Mouse (Mus musculus): ENCODE measurements around the gene Kif14. TPM values are rescaled to one million over a fixed set of nuclear protein-coding genes. Genes with fewer than 3 reads are reported as not detected.

Gene Kif14
- polyA plus RNA-seq, 1 experiment, result not detected

DNA sequence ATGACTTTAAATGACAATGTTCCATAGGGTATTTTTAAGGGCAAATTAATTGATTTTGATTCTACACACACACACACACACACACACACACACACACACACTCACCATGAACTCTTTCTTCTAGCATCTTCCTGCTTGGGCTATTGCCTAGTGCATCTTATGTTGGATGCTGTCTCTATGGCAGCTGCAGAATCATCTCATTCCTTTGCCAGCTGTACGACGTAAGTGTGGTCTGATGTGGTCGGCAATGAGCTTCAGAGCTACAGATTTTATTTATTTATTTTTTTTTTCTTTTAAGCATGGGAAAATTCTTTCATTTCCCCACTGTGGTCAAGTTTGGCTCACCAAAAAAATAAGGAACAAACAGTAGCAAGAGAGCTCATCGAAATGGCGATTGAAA, 92.6 kb downstream of the Kif14 start:
- H3K4me3 ChIP-seq (ENCODE audit: insufficient read depth, low read depth, low read length), result no peak overlapping the region
- H3K4me1 ChIP-seq (ENCODE audit: control insufficient read depth, insufficient read depth, insufficient read length, low read length), result no peaks in the 10 kb centered on the region
- no peak overlapping the region for H3K27ac ChIP-seq (replicated peaks; ENCODE audit: low read depth, low read length)

GRCm38 (mm10) chr1:136559284-136559683, 93.1 kb downstream of the Kif14 start:
- Histone ChIP-seq H3K4me1 (ENCODE audit: control insufficient read depth, insufficient read depth, insufficient read length, low read length) (no peaks in the 10 kb centered on the region), H3K4me3 (ENCODE audit: insufficient read depth, low read depth, low read length) (no peak overlapping the region), H3K27ac (replicated peaks; ENCODE audit: low read depth, low read length) (no peak overlapping the region)

- Histone ChIP-seq H3K4me3 (ENCODE audit: insufficient read depth, low read depth, low read length) (no peak overlapping the region), H3K27ac (replicated peaks; ENCODE audit: low read depth, low read length) (no peak overlapping the region), H3K4me1 (ENCODE audit: control insufficient read depth, insufficient read depth, insufficient read length, low read length) (no peaks in the 10 kb centered on the region)
Measured at GRCm38 (mm10) chr1:136559774-136560173, 93.6 kb downstream of the Kif14 start.

DNA sequence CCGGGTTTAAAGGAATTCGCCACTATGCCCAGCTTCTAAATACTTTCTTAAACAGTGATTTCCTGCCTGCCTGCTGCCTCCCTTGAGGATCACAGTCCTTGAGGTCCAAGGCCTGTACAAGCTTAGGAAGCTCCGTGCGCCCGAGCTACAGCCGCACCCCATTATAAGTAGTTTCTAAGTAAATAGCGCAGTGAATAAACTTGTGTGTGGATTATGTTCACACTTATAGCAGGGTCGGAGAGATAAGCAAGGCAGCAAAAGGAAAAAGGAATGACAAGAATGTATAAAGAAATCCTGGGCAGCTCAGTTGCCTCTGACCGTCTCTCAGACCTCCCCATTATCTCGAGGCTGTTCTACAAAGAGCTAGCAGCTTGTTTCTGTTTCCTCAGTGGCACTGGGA, 95.7 kb downstream of the Kif14 start:
- Histone ChIP-seq H3K4me3 (ENCODE audit: insufficient read depth, low read depth, low read length) (no peak overlapping the region), H3K27ac (replicated peaks; ENCODE audit: low read depth, low read length) (no peak overlapping the region), H3K4me1 (ENCODE audit: control insufficient read depth, insufficient read depth, insufficient read length, low read length) (no peaks in the 10 kb centered on the region)

GRCm38 (mm10) chr1:136563149-136563548, 97.0 kb downstream of the Kif14 start:
- Histone ChIP-seq H3K4me3 (ENCODE audit: insufficient read depth, low read depth, low read length) (no peak overlapping the region), H3K4me1 (ENCODE audit: control insufficient read depth, insufficient read depth, insufficient read length, low read length) (no peaks in the 10 kb centered on the region), H3K27ac (replicated peaks; ENCODE audit: low read depth, low read length) (no peak overlapping the region)

- Histone ChIP-seq H3K4me1 (ENCODE audit: control insufficient read depth, insufficient read depth, insufficient read length, low read length) (no peaks in the 10 kb centered on the region), H3K27ac (replicated peaks; ENCODE audit: low read depth, low read length) (no peak overlapping the region), H3K4me3 (ENCODE audit: insufficient read depth, low read depth, low read length) (no peak overlapping the region)
Measured at GRCm38 (mm10) chr1:136564963-136565362, 98.8 kb downstream of the Kif14 start.

GRCm38 (mm10) chr1:136566386-136566785, 100.2 kb downstream of the Kif14 start:
- no peak overlapping the region for H3K4me3 ChIP-seq (ENCODE audit: insufficient read depth, low read depth, low read length)
- no peak overlapping the region for H3K27ac ChIP-seq (replicated peaks; ENCODE audit: low read depth, low read length)
- no peaks in the 10 kb centered on the region for H3K4me1 ChIP-seq (ENCODE audit: control insufficient read depth, insufficient read depth, insufficient read length, low read length)

GRCm38 (mm10) chr1:136567641-136568040, 101.5 kb downstream of the Kif14 start:
- Histone ChIP-seq H3K4me3 (ENCODE audit: insufficient read depth, low read depth, low read length) (no peak overlapping the region), H3K27ac (replicated peaks; ENCODE audit: low read depth, low read length) (no peak overlapping the region), H3K4me1 (ENCODE audit: control insufficient read depth, insufficient read depth, insufficient read length, low read length) (no peaks in the 10 kb centered on the region)

DNA sequence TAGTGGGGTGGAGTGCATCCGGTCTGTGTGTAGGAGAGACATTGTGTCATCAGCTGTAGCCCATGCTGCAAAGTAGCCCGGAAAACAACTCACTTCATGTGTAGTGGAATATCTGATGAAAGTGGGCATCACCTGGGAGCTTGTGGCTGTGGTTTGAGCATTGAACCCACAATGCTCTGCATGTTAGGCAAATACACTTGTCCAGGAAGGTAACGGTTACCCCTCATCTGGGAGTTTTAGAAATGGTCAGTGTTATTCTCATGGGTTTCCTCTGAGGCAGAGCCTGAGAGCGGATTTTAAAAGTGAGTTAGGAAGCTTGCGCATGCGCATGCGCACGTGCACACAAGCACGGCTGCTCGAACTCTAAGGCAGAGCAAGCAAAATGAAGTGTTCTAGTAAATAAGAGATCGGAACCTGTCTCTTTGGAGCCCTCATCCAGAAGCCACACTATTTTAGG, 102.6 kb downstream of the Kif14 start:
- H3K27ac ChIP-seq (replicated peaks; ENCODE audit: low read depth, low read length), result no peak overlapping the region
- no peaks in the 10 kb centered on the region for H3K4me1 ChIP-seq (ENCODE audit: control insufficient read depth, insufficient read depth, insufficient read length, low read length)
- peak overlapping the region; percentile 9; the same call in 1 of the 2 replicates for H3K4me3 ChIP-seq (ENCODE audit: insufficient read depth, low read depth, low read length)

DNA sequence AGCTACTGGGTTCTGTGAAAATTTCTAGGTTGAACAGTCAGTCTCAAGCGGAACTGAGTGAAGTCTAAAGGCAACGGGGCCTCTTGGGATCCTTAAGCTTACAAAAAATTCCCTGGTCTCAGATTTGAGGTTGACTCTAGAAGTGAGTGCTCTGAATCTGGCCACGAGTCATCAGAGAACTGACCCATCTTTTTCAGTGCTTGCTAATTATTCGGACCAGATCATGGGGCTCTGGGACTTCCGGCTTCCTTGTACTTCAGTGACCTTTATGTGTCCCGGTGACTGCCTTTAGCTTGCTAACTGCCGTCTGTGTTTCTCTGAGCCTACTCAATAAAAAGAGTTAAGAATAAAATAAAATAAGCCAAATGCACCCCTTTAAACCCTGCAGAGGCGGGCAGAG, 103.1 kb downstream of the Kif14 start:
- Histone ChIP-seq H3K27ac (replicated peaks; ENCODE audit: low read depth, low read length) (no peak overlapping the region), H3K4me3 (ENCODE audit: insufficient read depth, low read depth, low read length) (peak overlapping the region; percentile 9; the same call in 1 of the 2 replicates), H3K4me1 (ENCODE audit: control insufficient read depth, insufficient read depth, insufficient read length, low read length) (no peaks in the 10 kb centered on the region)

DNA sequence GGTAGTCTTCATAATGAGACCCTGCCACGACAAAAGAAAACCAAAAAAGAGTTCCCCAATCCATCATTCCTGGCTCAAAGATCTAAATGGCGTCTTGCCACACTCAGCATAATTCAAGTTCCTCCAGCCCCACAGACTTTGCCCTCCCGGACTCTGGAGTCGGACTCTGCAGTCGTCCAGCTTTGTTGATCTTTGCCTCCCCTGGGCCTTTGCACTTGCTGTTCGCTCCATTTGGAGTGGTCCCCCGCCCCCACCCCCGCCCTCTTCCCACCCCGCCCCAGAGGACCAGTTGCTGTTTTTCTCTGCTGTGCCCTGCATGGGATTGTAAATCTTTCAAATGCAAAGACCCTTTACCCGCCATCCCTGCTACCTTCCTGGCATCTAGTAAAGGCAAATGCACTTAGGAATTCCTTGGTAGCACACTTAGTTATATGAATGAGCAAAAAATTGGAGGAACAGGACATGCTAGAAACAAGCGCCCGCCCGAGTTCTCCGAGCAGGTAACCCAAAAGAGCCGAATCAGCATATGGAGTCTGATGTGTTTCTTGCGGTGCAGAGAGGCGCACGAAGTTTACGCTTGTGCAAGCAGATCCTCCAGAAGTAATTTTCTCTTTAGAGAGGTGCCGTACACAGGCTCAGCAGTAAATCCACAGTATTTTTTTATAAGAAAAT, 103.6 kb downstream of the Kif14 start:
- Histone ChIP-seq H3K4me3 (ENCODE audit: insufficient read depth, low read depth, low read length) (no peak overlapping the region; the same call in 1 of the 2 replicates), H3K4me1 (ENCODE audit: control insufficient read depth, insufficient read depth, insufficient read length, low read length) (no peaks in the 10 kb centered on the region), H3K27ac (replicated peaks; ENCODE audit: low read depth, low read length) (no peak overlapping the region)

DNA sequence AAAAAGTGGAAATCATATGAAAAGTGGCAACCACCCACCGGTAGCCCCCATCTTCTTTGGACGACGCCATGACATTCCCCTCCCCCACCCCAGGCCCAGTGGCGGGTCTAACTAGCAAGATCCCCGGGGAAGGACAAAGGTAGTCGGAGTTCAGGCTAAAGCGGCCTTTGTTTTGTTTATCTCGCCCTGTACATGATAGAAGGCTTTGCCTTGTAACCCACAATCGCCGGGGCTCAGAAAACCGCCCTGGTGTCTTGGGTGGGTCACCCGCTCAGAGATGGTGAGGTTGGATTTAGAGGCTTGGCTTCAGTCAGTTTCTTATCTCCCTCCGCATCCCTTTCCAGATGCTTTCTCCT, 104.1 kb downstream of the Kif14 start:
- H3K4me3 ChIP-seq (ENCODE audit: insufficient read depth, low read depth, low read length), result no peak overlapping the region
- no peak overlapping the region for H3K27ac ChIP-seq (replicated peaks; ENCODE audit: low read depth, low read length)
- no peaks in the 10 kb centered on the region for H3K4me1 ChIP-seq (ENCODE audit: control insufficient read depth, insufficient read depth, insufficient read length, low read length)

- Histone ChIP-seq H3K4me1 (ENCODE audit: control insufficient read depth, insufficient read depth, insufficient read length, low read length) (no peaks in the 10 kb centered on the region), H3K4me3 (ENCODE audit: insufficient read depth, low read depth, low read length) (no peak overlapping the region), H3K27ac (replicated peaks; ENCODE audit: low read depth, low read length) (no peak overlapping the region)
Measured at GRCm38 (mm10) chr1:136570976-136571375, 104.8 kb downstream of the Kif14 start.

- Histone ChIP-seq H3K27ac (replicated peaks; ENCODE audit: low read depth, low read length) (no peak overlapping the region), H3K4me1 (ENCODE audit: control insufficient read depth, insufficient read depth, insufficient read length, low read length) (no peaks in the 10 kb centered on the region)
Measured at GRCm38 (mm10) chr1:136571530-136571929, 105.4 kb downstream of the Kif14 start.

GRCm38 (mm10) chr1:136577890-136578663, 111.9 kb downstream of the Kif14 start:
- H3K4me1 ChIP-seq (ENCODE audit: control insufficient read depth, insufficient read depth, insufficient read length, low read length), result 0 out of 2 replicates have a peak, but pooled peaks cover 2% of the 10 kb centered on the region
- no peak overlapping the region for H3K4me3 ChIP-seq (ENCODE audit: insufficient read depth, low read depth, low read length)
- H3K27ac ChIP-seq (replicated peaks; ENCODE audit: low read depth, low read length), result no peak overlapping the region

More at GRCm38 (mm10) chr1:136571530-136571929, 105.4 kb downstream of the Kif14 start:
- H3K4me3 ChIP-seq (ENCODE audit: insufficient read depth, low read depth, low read length), result no peak overlapping the region

DNA sequence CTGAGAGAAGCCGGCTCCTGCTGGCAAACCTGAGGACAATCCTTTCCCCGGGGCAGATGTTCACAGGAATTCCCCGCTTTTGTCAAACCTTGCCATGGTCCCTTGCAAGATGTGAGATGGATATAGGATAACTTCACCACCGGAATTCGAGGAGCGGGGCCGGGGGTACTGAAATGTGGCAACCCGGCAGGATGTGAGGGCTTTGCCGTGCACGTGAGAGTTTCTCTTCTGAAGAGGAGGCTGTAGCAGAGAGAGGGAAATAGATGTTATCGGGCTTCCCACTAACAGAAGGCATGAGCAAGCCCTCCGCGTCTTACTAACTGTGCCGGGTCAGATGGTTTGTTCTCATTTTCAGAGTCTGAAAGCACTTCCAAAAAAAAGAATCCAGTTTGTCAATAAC, 113.2 kb downstream of the Kif14 start:
- Histone ChIP-seq H3K27ac (replicated peaks; ENCODE audit: low read depth, low read length) (no peak overlapping the region), H3K4me3 (ENCODE audit: insufficient read depth, low read depth, low read length) (no peak overlapping the region)

More for the DNA sequence above, 113.2 kb downstream of the Kif14 start:
- H3K4me1 ChIP-seq (ENCODE audit: control insufficient read depth, insufficient read depth, insufficient read length, low read length), result 0 out of 2 replicates have a peak, but pooled peaks cover 2% of the 10 kb centered on the region

All from brown adipose tissue, adult 24 weeks (tissue).